Mouse (Mus musculus): Measurements from ENCODE around the gene Mast1.
"Not testable (repeated sequence)": the region's sequence is repeated elsewhere in the genome, so short reads cannot be mapped to it uniquely, and the experiment has no call there.

Gene Mast1

DNA sequence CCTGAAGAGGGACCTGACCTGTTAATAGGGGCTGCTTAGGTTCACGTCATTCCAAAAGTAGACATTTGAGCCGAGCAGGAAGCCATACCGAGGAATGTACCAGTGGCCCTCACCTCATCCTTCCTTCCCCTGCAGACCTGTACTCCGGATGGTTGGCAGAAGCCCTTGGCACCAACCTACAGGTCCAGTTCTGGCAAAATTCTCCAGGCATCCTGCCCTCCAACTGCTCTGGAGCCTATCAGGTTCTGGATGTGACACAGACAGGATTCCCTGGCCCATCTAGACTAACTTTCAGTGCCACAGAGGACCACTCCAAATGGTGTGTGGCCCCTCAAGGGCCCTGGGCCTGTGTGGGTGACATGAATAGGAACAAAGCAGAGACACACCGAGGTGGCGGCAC is 26.6 kb downstream of the Mast1 start:
- no peak for DNase-seq (ENCODE audit: low read depth)

GRCm38 (mm10) chr8:84909949-84910348 is 27.2 kb downstream of the Mast1 start:
- DNase-seq (ENCODE audit: low read depth) = peak; percentile 46

DNA sequence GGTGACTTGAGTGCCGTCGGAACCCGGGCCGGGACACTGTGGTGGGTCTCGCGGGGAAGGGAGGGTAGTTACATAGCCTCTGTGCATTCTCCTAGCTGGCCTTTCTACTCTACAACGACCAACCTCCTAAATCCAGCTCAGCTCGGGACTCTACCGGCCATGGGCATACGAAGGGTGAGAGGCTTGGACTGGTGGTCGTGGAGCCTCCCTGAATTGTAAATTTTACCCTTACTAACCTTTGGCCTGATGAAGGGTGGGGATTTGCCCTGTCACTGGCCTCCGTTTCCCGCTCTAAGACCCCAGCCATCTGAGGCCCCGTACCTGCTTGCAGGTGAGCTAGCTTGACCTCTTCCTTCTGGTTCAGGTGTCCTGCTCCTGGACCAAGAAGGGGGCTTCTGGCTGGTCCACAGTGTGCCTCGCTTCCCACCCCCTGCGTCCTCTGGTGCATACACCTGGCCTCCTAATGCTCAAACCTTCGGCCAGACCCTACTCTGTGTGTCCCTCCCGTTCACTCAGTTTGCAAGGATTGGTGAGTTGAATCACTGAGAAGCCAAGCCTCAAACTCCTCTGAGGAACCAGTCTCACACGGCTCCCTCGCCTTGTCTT is 27.9 kb downstream of the Mast1 start:
- DNase-seq (ENCODE audit: low read depth) = no peak

DNA sequence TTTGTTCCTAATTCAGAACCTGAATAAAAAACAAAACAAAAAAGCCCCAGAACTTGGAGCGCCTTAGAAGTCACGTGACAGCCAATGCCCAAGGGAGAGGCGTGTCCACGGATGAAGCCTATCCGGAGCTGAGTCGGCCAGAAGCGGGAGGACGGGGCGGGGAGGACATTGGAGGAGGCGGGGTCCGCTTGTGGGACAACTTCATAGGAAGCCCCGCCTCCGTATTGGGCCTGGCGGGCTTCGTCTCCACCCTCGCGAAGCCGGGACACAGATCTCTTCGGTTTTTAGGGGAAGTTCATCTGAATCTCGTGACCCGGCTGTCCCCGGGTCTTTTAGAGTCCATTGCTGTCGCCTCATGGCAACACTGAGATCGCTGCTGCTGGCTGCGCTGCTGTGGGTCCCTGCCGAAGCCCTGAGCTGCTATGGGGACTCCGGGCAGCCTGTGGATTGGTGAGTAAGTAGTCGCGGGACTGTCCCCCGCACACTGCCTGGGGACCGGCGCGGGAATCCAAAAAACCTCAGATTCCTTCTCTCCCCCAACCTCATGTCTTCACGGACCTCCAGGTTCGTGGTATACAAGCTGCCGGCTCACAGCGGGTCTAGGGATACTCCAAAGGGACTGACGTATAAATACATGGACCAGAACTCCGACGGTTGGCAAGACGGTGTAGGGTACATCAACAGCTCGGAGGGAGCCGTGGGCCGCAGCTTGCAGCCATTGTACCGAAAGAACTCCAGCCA is 28.6 kb downstream of the Mast1 start, which contains the start of gene Dnase2a:
Gene Dnase2a, plus strand, starts transcription at position 140 of the 741 bp plus-strand sequence.
- DNase-seq (ENCODE audit: low read depth) = peak; percentile 99

DNA sequence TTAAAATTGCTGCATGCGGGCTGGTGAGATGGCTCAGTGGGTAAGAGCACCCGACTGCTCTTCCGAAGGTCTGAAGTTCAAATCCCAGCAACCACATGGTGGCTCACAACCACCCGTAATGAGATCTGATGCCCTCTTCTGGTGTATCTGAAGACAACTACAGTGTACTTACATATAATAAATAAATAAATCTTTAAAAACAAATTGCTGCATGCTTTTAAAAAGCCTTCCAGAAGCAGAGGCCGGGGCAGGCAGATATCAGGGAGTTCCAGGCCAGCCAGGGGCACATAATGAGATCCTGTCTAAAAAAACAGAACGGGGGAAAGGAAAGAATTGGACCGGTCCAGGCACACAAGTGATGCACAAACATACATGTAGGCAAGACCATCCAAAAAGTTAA is 29.2 kb downstream of the Mast1 start:
- not testable (repeated sequence) for DNase-seq (ENCODE audit: low read depth)

GRCm38 (mm10) chr8:84907493-84907892 is 29.7 kb downstream of the Mast1 start:
- peak; percentile 39 for DNase-seq (ENCODE audit: low read depth)

- no peak for DNase-seq (ENCODE audit: low read depth)
These were observed 30.1 kb downstream of the Mast1 start for GRCm38 (mm10) chr8:84907037-84907436.

DNA sequence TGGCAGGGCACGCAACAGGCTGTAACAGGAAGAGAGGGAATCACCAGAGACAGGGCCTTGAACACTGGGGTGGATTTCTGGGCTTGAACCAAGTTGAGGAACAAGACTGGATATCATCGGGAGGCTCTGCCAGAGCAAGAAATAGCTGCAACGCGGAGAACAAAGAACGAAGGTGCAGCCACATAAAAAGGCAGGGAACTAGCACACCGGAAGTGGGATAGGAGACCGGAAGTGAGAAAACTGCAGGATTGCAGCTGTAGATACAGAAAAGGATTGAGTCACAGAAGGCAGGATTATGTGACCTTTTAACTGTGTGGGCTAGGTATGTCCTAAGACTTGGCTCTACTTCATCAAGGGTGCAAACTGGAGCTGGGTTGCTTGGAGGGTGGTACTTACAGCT is 32.8 kb downstream of the Mast1 start:
- peak; percentile 57 for DNase-seq (ENCODE audit: low read depth)

- peak; percentile 95 for DNase-seq (ENCODE audit: low read depth)
These were observed 34.1 kb downstream of the Mast1 start for GRCm38 (mm10) chr8:84902920-84903661.

DNA sequence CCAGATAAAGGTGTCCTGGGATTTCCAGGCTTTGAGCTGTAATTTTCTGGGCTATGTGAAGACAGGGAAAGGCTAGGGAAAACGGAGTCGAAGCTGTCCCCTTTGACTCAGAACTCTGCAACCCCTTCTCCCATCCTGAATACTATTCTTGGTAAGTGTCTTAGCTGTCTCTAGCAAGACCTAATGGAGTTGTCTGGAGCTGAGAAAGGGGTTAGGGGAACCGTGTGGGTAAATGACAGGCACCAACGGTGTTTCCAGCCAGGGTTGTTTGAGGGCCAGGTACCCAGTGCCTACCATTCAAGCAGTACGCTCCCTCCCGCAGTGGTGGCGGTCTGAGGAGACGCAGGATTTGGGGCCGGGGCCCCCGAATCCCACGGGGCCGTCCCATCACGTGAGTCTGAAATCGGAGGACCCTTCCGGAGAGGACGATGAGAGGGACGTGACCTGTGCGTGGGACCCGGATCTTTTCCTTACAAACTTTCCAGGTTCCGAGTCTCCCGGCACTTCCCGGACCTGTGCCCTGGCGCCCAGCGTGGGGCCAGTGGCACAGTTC is 34.7 kb downstream of the Mast1 start:
- no peak for DNase-seq (ENCODE audit: low read depth)

GRCm38 (mm10) chr8:84901752-84902151 is 35.4 kb downstream of the Mast1 start, which contains the start of gene Klf1:
TSS of gene Klf1 (plus strand) at chr8:84901928.
- DNase-seq (ENCODE audit: low read depth) = peak; percentile 32

DNA sequence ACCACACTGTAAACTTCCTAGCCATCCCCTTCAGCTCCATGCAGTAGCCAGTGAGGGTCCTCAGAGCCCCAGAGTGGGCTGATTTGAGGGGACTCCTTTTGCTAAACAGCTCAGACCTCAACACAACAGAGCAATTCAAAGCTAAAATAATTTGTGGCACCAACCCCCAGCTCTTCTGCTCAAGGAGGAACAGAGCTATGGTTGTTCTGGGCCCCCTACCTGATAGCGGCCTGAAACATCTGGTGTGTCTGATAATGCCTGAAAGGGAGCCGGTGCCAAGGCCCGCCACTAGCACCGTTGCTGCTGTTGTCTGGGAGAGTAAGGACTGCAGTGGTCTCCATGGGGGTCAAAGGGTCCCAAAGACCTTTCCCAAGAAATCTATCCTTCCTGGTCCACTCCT is 36.1 kb downstream of the Mast1 start:
- no peak for DNase-seq (ENCODE audit: low read depth)

DNA sequence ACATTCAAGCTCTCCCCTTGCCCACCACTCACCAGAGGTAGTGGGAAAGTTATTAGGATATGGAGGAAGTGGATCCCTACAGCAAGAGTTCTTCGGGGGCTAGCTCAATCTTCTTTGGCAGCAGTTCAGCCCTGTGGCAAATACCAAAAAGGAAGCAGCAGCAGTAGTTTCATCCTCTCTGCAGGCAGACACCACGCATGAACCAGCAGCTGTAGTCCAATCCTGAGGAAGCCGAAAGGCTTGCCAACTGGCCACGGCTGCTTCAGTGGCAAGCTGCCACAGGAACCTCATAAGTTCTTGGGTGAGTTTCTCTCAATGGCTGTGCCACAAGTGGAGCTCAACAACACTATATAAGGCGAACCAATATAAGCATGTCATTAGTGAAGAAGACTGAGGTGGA is 41.2 kb downstream of the Mast1 start:
- DNase-seq (ENCODE audit: low read depth) = no peak

- DNase-seq (ENCODE audit: low read depth) = peak; percentile 98
These were observed 43.4 kb downstream of the Mast1 start, which contains the start of gene Gcdh for GRCm38 (mm10) chr8:84893709-84894134. TSS of gene Gcdh (minus strand) at chr8:84893921.

DNA sequence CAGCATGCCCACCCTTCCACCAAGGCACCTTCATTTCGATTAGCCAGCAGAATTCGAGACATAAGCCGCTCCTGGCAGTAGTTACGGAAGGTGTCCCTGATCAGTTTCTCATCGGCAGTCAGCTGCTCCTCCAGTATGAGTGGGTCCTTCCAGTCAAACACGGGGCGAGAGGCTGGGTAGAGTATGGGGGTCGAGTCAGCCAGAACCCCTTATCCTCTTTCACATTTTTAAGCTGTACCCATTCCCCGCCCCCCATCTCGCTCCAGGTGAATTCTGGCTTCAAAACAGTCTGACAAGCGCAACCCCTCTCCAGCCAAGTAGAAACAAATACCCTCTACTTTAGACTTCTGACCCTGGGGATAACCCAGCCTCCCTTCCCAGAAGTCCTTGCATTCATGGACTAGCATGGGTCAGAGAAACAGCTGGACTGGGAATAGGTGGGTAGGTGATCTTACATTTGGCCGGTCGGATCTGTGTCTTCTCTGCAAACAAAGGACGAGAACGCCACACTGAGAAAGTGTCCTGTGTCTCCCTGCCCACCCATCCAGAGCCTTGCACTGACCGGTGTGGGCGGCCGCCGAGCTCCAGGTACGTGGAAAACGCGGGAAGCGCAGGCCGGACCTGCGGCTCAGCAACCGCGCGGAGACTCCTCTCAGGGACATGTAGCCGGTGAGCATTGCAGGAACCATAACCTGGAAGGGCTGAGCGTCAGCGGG is 44.0 kb downstream of the Mast1 start:
- no peak for DNase-seq (ENCODE audit: low read depth)

- DNase-seq (ENCODE audit: low read depth) = no peak
These were observed 48.0 kb downstream of the Mast1 start for GRCm38 (mm10) chr8:84889141-84889540.

DNA sequence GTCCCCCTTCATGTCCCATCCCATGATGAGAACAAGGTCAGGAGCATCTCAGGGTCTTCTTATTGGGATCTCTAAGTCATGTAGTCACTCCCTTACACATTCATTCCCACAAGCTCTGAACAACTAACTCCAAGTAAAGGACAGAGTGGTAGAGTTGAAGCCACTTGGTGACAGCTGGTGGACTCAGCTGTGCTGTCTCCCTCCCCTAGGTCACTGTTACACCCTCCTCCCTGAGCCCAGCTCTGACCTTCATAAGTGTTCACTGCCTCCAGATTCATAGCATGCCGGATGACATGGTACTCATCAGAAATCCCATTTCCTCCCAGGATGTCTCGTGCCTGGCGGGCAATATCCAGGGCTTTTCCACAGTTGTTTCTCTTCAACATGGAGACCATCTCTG is 48.9 kb downstream of the Mast1 start:
- no peak for DNase-seq (ENCODE audit: low read depth)

DNA sequence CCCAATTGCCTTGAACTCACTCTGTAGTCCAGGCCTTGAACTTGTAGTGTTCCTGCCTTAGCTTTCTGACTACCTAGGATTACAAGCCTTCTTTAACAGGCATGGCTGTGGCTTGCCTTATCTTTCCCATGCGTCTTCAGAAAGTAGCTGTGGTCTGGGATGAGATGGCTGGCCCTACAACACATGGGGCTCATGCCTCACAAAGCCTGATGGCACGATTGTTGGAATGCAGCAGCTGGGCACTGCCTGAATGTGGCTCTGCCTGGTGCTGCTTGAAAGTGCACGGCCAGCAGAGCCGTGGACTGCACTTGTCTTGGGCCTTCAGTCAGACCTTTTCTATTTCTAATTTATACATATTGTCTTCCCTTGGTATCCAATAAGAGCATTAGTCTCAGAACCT is 52.4 kb downstream of the Mast1 start:
- DNase-seq (ENCODE audit: low read depth) = no peak

DNA sequence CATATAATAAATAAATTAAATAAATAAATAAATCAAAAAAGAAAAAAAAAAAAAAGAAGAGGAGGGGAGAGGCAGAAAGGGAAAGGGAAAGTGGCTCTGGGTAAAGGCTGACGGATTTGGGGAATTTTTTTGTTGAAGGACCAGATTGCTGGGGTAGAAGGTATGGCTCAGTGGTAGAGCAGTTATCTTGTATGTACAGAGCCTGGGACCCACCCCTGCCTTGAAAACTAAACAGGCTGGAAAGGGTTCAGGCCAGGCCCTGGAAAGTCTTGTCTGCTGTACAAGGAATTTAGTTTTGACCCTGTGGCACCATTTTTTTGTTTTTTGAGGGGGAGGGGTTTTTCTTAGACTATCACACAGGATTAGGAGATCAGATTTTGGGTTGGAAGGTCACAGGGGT is 58.2 kb downstream of the Mast1 start:
- no peak for DNase-seq (ENCODE audit: low read depth)

DNA sequence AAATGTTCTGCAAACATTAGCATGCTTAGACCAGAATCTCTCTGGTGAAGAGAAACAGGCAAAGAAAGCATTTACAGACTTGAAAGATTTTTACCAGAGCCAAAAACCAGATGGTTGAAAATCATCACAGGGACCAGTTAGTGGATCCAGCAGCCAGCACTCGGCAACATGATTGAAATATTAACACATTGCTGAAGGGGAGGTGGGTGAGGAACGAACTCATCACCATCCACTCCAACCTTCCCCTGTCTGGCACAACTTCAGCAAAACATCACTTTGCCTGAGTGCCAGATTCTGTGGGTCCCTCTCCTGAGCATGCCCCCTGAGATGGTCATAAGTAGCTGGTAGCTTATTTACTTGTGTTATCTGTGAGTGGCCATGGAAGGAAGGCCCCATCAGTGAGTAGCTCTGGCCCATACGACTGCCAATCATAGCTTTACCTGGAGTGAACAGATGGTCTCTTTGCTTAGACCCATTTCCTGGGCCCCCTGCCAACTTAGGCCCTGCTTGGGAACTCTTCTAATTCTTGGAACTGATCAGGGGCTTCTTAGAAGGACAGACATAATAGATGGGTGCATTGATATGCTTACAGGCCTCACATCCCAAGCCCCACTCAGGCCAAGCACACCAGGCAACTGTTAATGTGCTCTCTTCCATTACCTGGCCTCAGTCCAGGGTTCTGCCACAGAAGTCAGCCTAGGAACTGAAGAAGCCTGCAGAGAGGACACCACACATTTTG is 59.7 kb downstream of the Mast1 start:
- DNase-seq (ENCODE audit: low read depth) = no peak

DNA sequence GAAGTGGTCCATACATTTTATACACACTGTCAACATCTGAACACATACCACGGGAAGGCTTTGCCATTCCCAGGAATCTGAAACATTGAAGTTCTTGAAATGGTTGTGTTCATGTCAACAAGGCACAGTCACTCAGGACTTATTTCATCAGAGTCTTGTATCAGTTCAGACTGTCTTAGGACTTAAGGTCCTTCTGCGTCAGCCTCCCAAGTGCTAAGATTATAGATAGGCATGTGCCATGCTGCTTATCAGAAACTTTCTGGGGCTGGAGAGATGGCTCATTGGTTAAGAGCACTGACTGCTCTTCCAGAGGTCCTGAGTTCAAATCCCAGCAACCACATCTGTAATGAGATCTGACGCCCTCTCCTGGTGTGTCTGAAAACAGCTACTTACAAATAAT is 62.8 kb downstream of the Mast1 start:
- no peak for DNase-seq (ENCODE audit: low read depth)

Data from 416B (cell line).